Mouse (Mus musculus) CH12.LX (cell line): Measurements from ENCODE around the gene Usp37. TPM values are rescaled to one million over a fixed set of nuclear protein-coding genes. Genes with fewer than 3 reads are reported as not detected.

Source experiments
- DNase-seq: peaks from one replicate; pipeline ENCODE4 v3.0.0-alpha.2; 2013; ENCODE audit errors: extremely low read depth
- H3K27ac ChIP-seq: 2 replicates; pipeline ENCODE4 v1.5.1; 2012; ENCODE audit warnings: low read depth, mild to moderate bottlenecking, control low read depth, moderate library complexity; ENCODE audit not compliant: insufficient read depth
- H3K27me3 ChIP-seq: replicated peaks from 2 replicates; pipeline ENCODE3; 2012; ENCODE audit warnings: inconsistent platforms
- H3K36me3 ChIP-seq, 2 experiments: replicated peaks in 1 of 2; 2 replicates each; pipeline versions ENCODE3 to v1.6.1; 2012; ENCODE audit warnings: inconsistent platforms in 1 of 2, low read length in 1 of 2, mild to moderate bottlenecking in 1 of 2, mixed read lengths in 1 of 2, moderate library complexity in 1 of 2; ENCODE audit not compliant: control insufficient read depth in 1 of 2, insufficient read depth in 1 of 2
- H3K4me1 ChIP-seq, 2 experiments: 2 replicates each; pipeline ENCODE4 v1.6.1; 2012; ENCODE audit warnings: inconsistent platforms in 1 of 2, moderate library complexity in 1 of 2; ENCODE audit not compliant: insufficient read depth in 2 of 2, control insufficient read depth in 1 of 2
- H3K4me2 ChIP-seq: 2 replicates; pipeline ENCODE4 v1.6.1; 2012; ENCODE audit warnings: low read depth, mild to moderate bottlenecking, control low read depth; ENCODE audit not compliant: poor library complexity, insufficient read depth, severe bottlenecking
- H3K4me3 ChIP-seq, 3 experiments: fragments of 150-350 bp in 1 of 3; sonication (generic) in 1 of 3; replicated peaks in 1 of 3; 2 replicates each; pipeline versions ENCODE3 to v1.5.1; 2011 to 2012; ENCODE audit warnings: low read depth in 2 of 3, low read length in 2 of 3, mild to moderate bottlenecking in 2 of 3, moderate library complexity in 2 of 3, control low read depth in 1 of 3, improper control_type of control experiment in 1 of 3, inconsistent platforms in 1 of 3, mixed read lengths in 1 of 3; ENCODE audit not compliant: poor library complexity in 1 of 3
- H3K79me2 ChIP-seq: replicated peaks from 2 replicates; pipeline ENCODE4 v1.6.1; 2012; ENCODE audit warnings: mild to moderate bottlenecking, moderate library complexity; ENCODE audit not compliant: control insufficient read depth, poor library complexity, insufficient read depth, severe bottlenecking; ENCODE audit errors: extremely low read depth
- H3K9ac ChIP-seq: 2 replicates; pipeline ENCODE4 v1.6.1; 2012; ENCODE audit warnings: low read depth, mild to moderate bottlenecking, control low read depth, moderate library complexity; ENCODE audit not compliant: insufficient read depth
- H3K9me3 ChIP-seq: replicated peaks from 2 replicates; pipeline ENCODE3; 2012; ENCODE audit warnings: low read length, inconsistent platforms, mixed read lengths
- BHLHE40 ChIP-seq: IDR thresholded peaks from 2 replicates; pipeline ENCODE4 v1.6.1; 2011; ENCODE audit warnings: mild to moderate bottlenecking, low read depth, low read length, improper control_type of control experiment
- ELF1 ChIP-seq: IDR thresholded peaks from 2 replicates; pipeline ENCODE4 v1.6.1; 2014; ENCODE audit warnings: low read depth, mild to moderate bottlenecking, inconsistent platforms, low read length, improper control_type of control experiment
- EP300 ChIP-seq: IDR thresholded peaks from 2 replicates; pipeline ENCODE4 v1.6.1; 2011; ENCODE audit warnings: low read length, improper control_type of control experiment
- ETS1 ChIP-seq: conservative IDR thresholded peaks from 2 replicates; pipeline ENCODE4 v1.6.1; 2012; ENCODE audit warnings: low read depth, mild to moderate bottlenecking, inconsistent platforms, low read length, improper control_type of control experiment, moderate library complexity
- HCFC1 ChIP-seq: IDR thresholded peaks from 2 replicates; pipeline ENCODE4 v1.6.1; 2012; ENCODE audit warnings: low read depth, mild to moderate bottlenecking, inconsistent platforms, low read length, improper control_type of control experiment
- IRF4 ChIP-seq: IDR thresholded peaks from 2 replicates; pipeline ENCODE4 v1.6.1; 2014; ENCODE audit warnings: low read depth, mild to moderate bottlenecking, inconsistent platforms, low read length, improper control_type of control experiment
- JUND ChIP-seq: conservative IDR thresholded peaks from 2 replicates; pipeline ENCODE4 v1.6.1; 2011; ENCODE audit warnings: low read depth, low read length, improper control_type of control experiment
- MAFK ChIP-seq: IDR thresholded peaks from 2 replicates; pipeline ENCODE4 v1.6.1; 2011; ENCODE audit warnings: low read length, improper control_type of control experiment; ENCODE audit not compliant: insufficient replicate concordance
- MAX ChIP-seq: IDR thresholded peaks from 2 replicates; pipeline ENCODE4 v1.6.1; 2011; ENCODE audit warnings: low read length, improper control_type of control experiment
- MAZ ChIP-seq: IDR thresholded peaks from 2 replicates; pipeline ENCODE4 v1.6.1; 2012; ENCODE audit warnings: low read depth, mild to moderate bottlenecking, inconsistent platforms, low read length, improper control_type of control experiment, moderate library complexity
- MEF2A ChIP-seq: IDR thresholded peaks from 2 replicates; pipeline ENCODE4 v1.6.1; 2014; ENCODE audit warnings: low read depth, mild to moderate bottlenecking, inconsistent platforms, low read length, improper control_type of control experiment, borderline replicate concordance
- MXI1 ChIP-seq: IDR thresholded peaks from 2 replicates; pipeline ENCODE4 v1.6.1; 2011; ENCODE audit warnings: mild to moderate bottlenecking, low read depth, low read length, improper control_type of control experiment
- MYC ChIP-seq: IDR thresholded peaks from 2 replicates; pipeline ENCODE4 v1.6.1; 2011; ENCODE audit warnings: low read depth, mild to moderate bottlenecking, improper control_type of control experiment, low read length
- POLR2A ChIP-seq: IDR thresholded peaks from 2 replicates; pipeline ENCODE4 v1.6.1; 2011; ENCODE audit warnings: low read depth, mild to moderate bottlenecking, improper control_type of control experiment, low read length
- POLR2AphosphoS2 ChIP-seq: IDR thresholded peaks from 2 replicates; pipeline ENCODE4 v1.6.1; 2011; ENCODE audit warnings: low read depth, low read length, improper control_type of control experiment
- RCOR1 ChIP-seq: conservative IDR thresholded peaks from 2 replicates; pipeline ENCODE4 v1.6.1; 2012; ENCODE audit warnings: low read depth, mild to moderate bottlenecking, inconsistent platforms, low read length, improper control_type of control experiment
- SIN3A ChIP-seq: IDR thresholded peaks from 2 replicates; pipeline ENCODE4 v1.6.1; 2012; ENCODE audit warnings: low read length, improper control_type of control experiment, inconsistent platforms
- TCF12 ChIP-seq: IDR thresholded peaks from 2 replicates; pipeline ENCODE4 v1.6.1; 2014; ENCODE audit warnings: low read depth, mild to moderate bottlenecking, inconsistent platforms, low read length, improper control_type of control experiment
- ZC3H11A ChIP-seq: IDR thresholded peaks from 2 replicates; pipeline ENCODE4 v1.6.1; 2012; ENCODE audit warnings: low read depth, mild to moderate bottlenecking, inconsistent platforms, low read length, improper control_type of control experiment
- dilution Hi-C: fragments of 300-500 bp; cut with MboI; formaldehyde crosslinking; loops from 2 replicates; pipeline ENCODE4 v1.14.3; 2020; ENCODE audit warnings: low sequenced_read_pairs; ENCODE audit not compliant: extremely low pct_unique_long_range_greater_than_20kb, extremely low pct_ligation_motif_present
- in situ Hi-C: fragments of 300-500 bp; cut with MboI; formaldehyde crosslinking; loops from 3 replicates; pipeline ENCODE4 v1.14.3; 2019; ENCODE audit warnings: low sequenced_read_pairs, low pct_ligation_motif_present, low pct_unique_long_range_greater_than_20kb, mixed read lengths
- polyA plus RNA-seq: library from polyadenylated mRNA; unstranded; fragments of >175 nt; gene quantifications from 2 replicates; pipeline ENCODE4 v1.2.1, GENCODE M21; 2012; ENCODE audit warnings: low read depth; ENCODE audit not compliant: insufficient read length
- total RNA-seq, 2 experiments: library from RNA; depleted of rRNA; stranded (reverse); fragments of 300-350 nt in 1 of 2; fragments of >200 nt in 1 of 2; gene quantifications; 2 replicates each; pipeline ENCODE4 v1.2.3; 2012 to 2014

Gene Usp37
- total and polyA plus RNA-seq, 3 experiments = 13.8 to 24.5 (median 24.1) TPM

DNA sequence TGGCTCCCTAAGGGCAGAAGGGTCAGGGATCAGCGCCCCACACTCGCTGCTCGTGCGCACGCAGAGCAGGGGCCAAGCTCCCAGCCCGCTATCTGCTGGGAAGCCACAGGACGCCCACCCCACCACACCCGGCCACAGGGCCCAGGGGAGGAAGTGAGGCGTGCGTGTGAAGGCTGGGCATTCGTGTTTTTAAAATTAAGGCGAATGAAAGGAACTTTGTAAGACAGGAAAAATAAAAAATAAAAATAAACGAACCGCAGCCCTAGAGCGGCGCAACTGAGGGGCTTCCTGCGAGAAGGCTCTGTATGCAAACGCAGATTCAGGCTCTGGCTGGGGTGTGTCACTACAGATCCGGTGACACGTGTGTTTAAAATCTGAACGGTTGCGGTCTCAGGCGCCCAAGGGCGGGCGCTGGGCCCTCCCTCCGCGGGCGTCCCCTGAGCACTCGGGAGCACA, 154.2 kb downstream of the Usp37 start:
- in situ Hi-C loops = loop anchor here (5.0 to 10.0 kb wide), 2 partner anchors 55 to 78 kb away; no protein-coding TSS in a partner anchor
- peak overlapping the region; percentile 68 for H3K27ac ChIP-seq
- no peaks in the 10 kb centered on the region for H3K9me3 ChIP-seq
- peaks cover 13 to 25% of the 10 kb centered on the region in 2 experiments for H3K36me3 ChIP-seq
- H3K79me2 ChIP-seq = peaks cover 21% of the 10 kb centered on the region
- peak overlapping the region in 2 of 3 experiments; percentile 3 to 65 for H3K4me3 ChIP-seq
- H3K4me2 ChIP-seq = peak overlapping the region; percentile 55
- peak overlapping the region; percentile 14; the same call in 1 of the 2 replicates for H3K9ac ChIP-seq
- dilution Hi-C loops = no loop called here
- no peaks in the 10 kb centered on the region for H3K27me3 ChIP-seq
- DNase-seq = peak; percentile 69
- peaks cover 15 to 70% of the 10 kb centered on the region in 2 experiments for H3K4me1 ChIP-seq
- TF ChIP-seq MXI1 (peak; percentile 94), POLR2A (peak; percentile 58), MAZ (peak; percentile 35; the same call in 1 of the 2 replicates), HCFC1 (0 out of 2 replicates have a peak, but pooled peaks have one; percentile 15), MAFK (0 out of 2 replicates have a peak, but pooled peaks have one; percentile 31), BHLHE40 (peak; percentile 91), IRF4 (peak; percentile 42; the same call in 1 of the 2 replicates), ETS1 (peak; percentile 58), RCOR1 (no peak), EP300 (peak; percentile 26; the same call in 1 of the 2 replicates), TCF12 (peak; percentile 66; the same call in 1 of the 2 replicates), JUND (no peak), MYC (peak; percentile 73; the same call in 1 of the 2 replicates), SIN3A (no peak), MAX (peak; percentile 76), ZC3H11A (no peak), MEF2A (0 out of 2 replicates have a peak, but pooled peaks have one; percentile 18)
- TF ChIP-seq, all 38 proteins: peak for 13

DNA sequence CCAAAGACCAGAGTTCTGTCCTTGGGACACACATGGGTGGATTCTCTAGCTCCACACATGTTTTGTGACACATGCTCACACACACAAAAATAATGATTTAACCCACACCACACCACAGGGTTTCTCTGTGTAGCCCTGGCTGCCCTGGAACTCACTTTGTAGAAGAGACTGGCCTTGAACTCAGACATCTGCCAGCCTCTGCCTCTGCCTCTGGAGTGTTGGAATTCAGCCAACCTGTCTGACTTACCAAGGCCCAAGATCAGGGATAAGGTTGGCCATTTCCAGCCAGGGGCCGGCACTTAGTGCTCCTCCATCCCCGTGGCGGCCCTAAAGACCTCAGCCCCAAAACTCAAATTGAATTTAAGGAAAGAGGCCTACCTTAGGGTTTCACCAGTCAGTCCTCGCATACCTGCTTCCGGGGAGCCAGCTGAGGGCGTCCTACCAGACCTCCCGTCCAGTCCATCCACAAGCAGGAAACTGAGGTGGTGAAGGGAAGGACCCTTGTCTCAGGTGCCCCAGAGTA, 155.6 kb downstream of the Usp37 start:
- H3K4me1 ChIP-seq = peaks cover 23 to 70% of the 10 kb centered on the region in 2 experiments
- dilution Hi-C loops (no loop called here), in situ Hi-C loops (no loop called here)
- no peak overlapping the region for H3K4me2 ChIP-seq
- H3K4me3 ChIP-seq = no peak overlapping the region
- no peak for DNase-seq
- peak overlapping the region; percentile 2; the same call in 1 of the 2 replicates for H3K27ac ChIP-seq
- H3K27me3 ChIP-seq = no peaks in the 10 kb centered on the region
- no peak for TF ChIP-seq MEF2A
- TF ChIP-seq MYC = no peak
- no peak for TF ChIP-seq ELF1
- no peak for TF ChIP-seq POLR2AphosphoS2
- H3K9me3 ChIP-seq = no peaks in the 10 kb centered on the region
- H3K36me3 ChIP-seq = peaks cover 0 to 21% of the 10 kb centered on the region in 2 experiments
- peaks cover 16% of the 10 kb centered on the region for H3K79me2 ChIP-seq
- H3K9ac ChIP-seq = no peak overlapping the region
